Mouse (Mus musculus) mouse trophoblast stem cell (cell line): Measurements from ENCODE around the gene Olfr103.

Experiments
- in situ Hi-C, 2 experiments: fragments of 300-500 bp; cut with MseI, MboI; formaldehyde crosslinking; loops; 2 replicates in 1 of 2; 3 replicates in 1 of 2; pipeline ENCODE4 v1.15.1; 2025

The Olfr103 gene

GRCm38 (mm10) chr17:37339598-37339997, at the start of gene Olfr103:
Gene Olfr103 (minus strand): TSS chr17:37339698.
- in situ Hi-C loops = no loop called here

DNA sequence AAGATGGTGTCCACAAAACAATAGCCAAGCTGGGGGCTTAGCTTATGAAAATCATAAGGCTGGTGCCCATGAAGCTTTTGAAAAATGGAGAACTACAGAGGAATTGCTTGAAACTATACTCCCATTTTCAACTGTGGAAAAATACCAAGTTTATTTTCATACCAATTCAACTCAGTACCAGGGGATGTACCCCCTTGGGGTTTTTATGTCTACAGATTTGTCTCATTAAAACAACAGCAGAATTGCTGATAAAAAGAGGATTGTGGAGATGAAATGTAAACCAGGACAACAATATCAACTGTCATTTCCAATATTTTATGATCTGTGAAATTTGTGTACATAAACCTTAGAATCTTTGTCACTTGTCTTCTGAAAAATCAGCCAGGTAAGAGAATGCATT, 39.2 kb upstream of the Olfr103 start, which contains the start of gene Olfr105-ps:
TSS of gene Olfr105-ps (plus strand) at position 301 of the 400 bp plus-strand sequence.
- in situ Hi-C loops = no loop called here

GRCm38 (mm10) chr17:37359282-37359681, 19.8 kb upstream of the Olfr103 start, which contains the start of gene Olfr104-ps:
Gene Olfr104-ps (plus strand): TSS chr17:37359582.
- in situ Hi-C loops = no loop called here

GRCm38 (mm10) chr17:37316954-37317353, 22.5 kb downstream of the Olfr103 start, which contains the start of gene Olfr102:
Gene Olfr102 (minus strand): TSS chr17:37317054.
- in situ Hi-C loops = no loop called here

GRCm38 (mm10) chr17:37310146-37310699, 29.3 kb downstream of the Olfr103 start:
- in situ Hi-C loops = no loop called here

GRCm38 (mm10) chr17:37308483-37308882, 31.0 kb downstream of the Olfr103 start:
- in situ Hi-C loops = no loop called here

- in situ Hi-C loops = no loop called here
These were observed 35.3 kb downstream of the Olfr103 start, which contains the start of gene Olfr101 for GRCm38 (mm10) chr17:37304213-37304612. Gene Olfr101 (minus strand): TSS chr17:37304313.
